Mouse (Mus musculus): ENCODE data around the gene Pcf11. TPM values are rescaled to one million over a fixed set of nuclear protein-coding genes. Genes with fewer than 3 reads are reported as not detected.

Gene Pcf11
- total RNA-seq, 1 experiment: 49.9 TPM

- no peak for DNase-seq (ENCODE audit: low read depth, low spot score)
- in situ Hi-C loops (cut with MboI; ENCODE audit: low sequenced_read_pairs in 2 of 2, unreplicated experiment in 2 of 2): no loop called here
- no peak overlapping the region for H3K4me3 ChIP-seq (ENCODE audit: insufficient read depth in 1 of 2, low read depth in 1 of 2, low read length in 2 of 2, poor library complexity in 1 of 2, severe bottlenecking in 1 of 2)
- H3K4me1 ChIP-seq (ENCODE audit: control insufficient read depth in 2 of 2, insufficient read depth in 2 of 2, low read length in 2 of 2, poor library complexity in 1 of 2): no peaks in the 10 kb centered on the region
- peaks cover 13% of the 10 kb centered on the region for H3K36me3 ChIP-seq (ENCODE audit: control insufficient read depth, insufficient read depth, low read length, poor library complexity, severe bottlenecking)
- no peak overlapping the region for H3K9ac ChIP-seq (ENCODE audit: insufficient read depth, low read depth, low read length, poor library complexity, severe bottlenecking)
- H3K9me3 ChIP-seq (ENCODE audit: control insufficient read depth, insufficient read depth, low read depth, low read length): no peaks in the 10 kb centered on the region
- no peak overlapping the region for H3K27ac ChIP-seq (ENCODE audit: insufficient read depth, low read depth, low read length, poor library complexity, severe bottlenecking)
- TF ChIP-seq HCFC1 (IDR thresholded peaks at IDR 0.05; ENCODE audit: borderline replicate concordance, insufficient read depth, low read length) (no peak), MAFK (IDR thresholded peaks at IDR 0.05; ENCODE audit: insufficient read depth, low read depth, low read length) (no peak), ZC3H11A (IDR thresholded peaks at IDR 0.05; ENCODE audit: borderline replicate concordance, low read depth, low read length) (no peak), CHD2 (IDR thresholded peaks at IDR 0.05; ENCODE audit: low read depth, low read length) (no peak), ZNF384 (IDR thresholded peaks at IDR 0.05; ENCODE audit: low read depth, low read length) (no peak)
Measured at GRCm38 (mm10) chr7:92653329-92653728, 16.4 kb downstream of the Pcf11 start.

- Histone ChIP-seq H3K36me3 (ENCODE audit: control insufficient read depth, insufficient read depth, low read length, poor library complexity, severe bottlenecking) (peaks cover 7% of the 10 kb centered on the region), H3K9me3 (ENCODE audit: control insufficient read depth, insufficient read depth, low read depth, low read length) (no peaks in the 10 kb centered on the region), H3K4me3 (ENCODE audit: insufficient read depth in 1 of 2, low read depth in 1 of 2, low read length in 2 of 2, poor library complexity in 1 of 2, severe bottlenecking in 1 of 2) (no peak overlapping the region), H3K4me1 (ENCODE audit: control insufficient read depth in 2 of 2, insufficient read depth in 2 of 2, low read length in 2 of 2, poor library complexity in 1 of 2) (no peaks in the 10 kb centered on the region), H3K27ac (ENCODE audit: insufficient read depth, low read depth, low read length, poor library complexity, severe bottlenecking) (no peak overlapping the region), H3K9ac (ENCODE audit: insufficient read depth, low read depth, low read length, poor library complexity, severe bottlenecking) (no peak overlapping the region)
- no peak for TF ChIP-seq MAFK (IDR thresholded peaks at IDR 0.05; ENCODE audit: insufficient read depth, low read depth, low read length)
- no peak for TF ChIP-seq CHD2 (IDR thresholded peaks at IDR 0.05; ENCODE audit: low read depth, low read length)
- TF ChIP-seq HCFC1 (IDR thresholded peaks at IDR 0.05; ENCODE audit: borderline replicate concordance, insufficient read depth, low read length): no peak
- TF ChIP-seq ZC3H11A (IDR thresholded peaks at IDR 0.05; ENCODE audit: borderline replicate concordance, low read depth, low read length): no peak
- TF ChIP-seq ZNF384 (IDR thresholded peaks at IDR 0.05; ENCODE audit: low read depth, low read length): no peak
- DNase-seq (ENCODE audit: low read depth, low spot score): no peak
- in situ Hi-C loops (cut with MboI; ENCODE audit: low sequenced_read_pairs in 2 of 2, unreplicated experiment in 2 of 2): loop anchor here in 1 of 2 experiments (10.0 kb wide), 1 partner anchor 217 kb away; no protein-coding TSS in a partner anchor
Measured at GRCm38 (mm10) chr7:92647790-92648189, 21.9 kb downstream of the Pcf11 start.

- in situ Hi-C loops (cut with MboI; ENCODE audit: low sequenced_read_pairs in 2 of 2, unreplicated experiment in 2 of 2): loop anchor here in 1 of 2 experiments (10.0 kb wide), 1 partner anchor 222 kb away; no protein-coding TSS in a partner anchor
- TF ChIP-seq HCFC1 (IDR thresholded peaks at IDR 0.05; ENCODE audit: borderline replicate concordance, insufficient read depth, low read length): no peak
- H3K27ac ChIP-seq (ENCODE audit: insufficient read depth, low read depth, low read length, poor library complexity, severe bottlenecking): no peak overlapping the region
- H3K9ac ChIP-seq (ENCODE audit: insufficient read depth, low read depth, low read length, poor library complexity, severe bottlenecking): no peak overlapping the region
- no peaks in the 10 kb centered on the region for H3K4me1 ChIP-seq (ENCODE audit: control insufficient read depth in 2 of 2, insufficient read depth in 2 of 2, low read length in 2 of 2, poor library complexity in 1 of 2)
- peaks cover 10% of the 10 kb centered on the region for H3K36me3 ChIP-seq (ENCODE audit: control insufficient read depth, insufficient read depth, low read length, poor library complexity, severe bottlenecking)
- H3K9me3 ChIP-seq (ENCODE audit: control insufficient read depth, insufficient read depth, low read depth, low read length): no peaks in the 10 kb centered on the region
- no peak overlapping the region for H3K4me3 ChIP-seq (ENCODE audit: insufficient read depth in 1 of 2, low read depth in 1 of 2, low read length in 2 of 2, poor library complexity in 1 of 2, severe bottlenecking in 1 of 2)
- no peak for DNase-seq (ENCODE audit: low read depth, low spot score)
Measured at GRCm38 (mm10) chr7:92642358-92642757, 27.4 kb downstream of the Pcf11 start.

GRCm38 (mm10) chr7:92638050-92638449 lies 31.7 kb downstream of the Pcf11 start:
- H3K9ac ChIP-seq (ENCODE audit: insufficient read depth, low read depth, low read length, poor library complexity, severe bottlenecking): no peak overlapping the region
- no peaks in the 10 kb centered on the region for H3K4me1 ChIP-seq (ENCODE audit: control insufficient read depth in 2 of 2, insufficient read depth in 2 of 2, low read length in 2 of 2, poor library complexity in 1 of 2)
- TF ChIP-seq ZNF384 (IDR thresholded peaks at IDR 0.05; ENCODE audit: low read depth, low read length): peak; percentile 78
- no peak for TF ChIP-seq HCFC1 (IDR thresholded peaks at IDR 0.05; ENCODE audit: borderline replicate concordance, insufficient read depth, low read length)
- no peak for DNase-seq (ENCODE audit: low read depth, low spot score)
- H3K9me3 ChIP-seq (ENCODE audit: control insufficient read depth, insufficient read depth, low read depth, low read length): no peaks in the 10 kb centered on the region
- peaks cover 4% of the 10 kb centered on the region for H3K36me3 ChIP-seq (ENCODE audit: control insufficient read depth, insufficient read depth, low read length, poor library complexity, severe bottlenecking)
- peak overlapping the region; percentile 73 to 83; a peak in 3 of 4 replicates for H3K4me3 ChIP-seq (ENCODE audit: insufficient read depth in 1 of 2, low read depth in 1 of 2, low read length in 2 of 2, poor library complexity in 1 of 2, severe bottlenecking in 1 of 2)
- in situ Hi-C loops (cut with MboI; ENCODE audit: low sequenced_read_pairs in 2 of 2, unreplicated experiment in 2 of 2): no loop called here
- no peak overlapping the region for H3K27ac ChIP-seq (ENCODE audit: insufficient read depth, low read depth, low read length, poor library complexity, severe bottlenecking)

- peak; percentile 95 for DNase-seq (ENCODE audit: low read depth, low spot score)
- Histone ChIP-seq H3K9ac (ENCODE audit: insufficient read depth, low read depth, low read length, poor library complexity, severe bottlenecking) (peak within 1 kb of the TSS; percentile 97), H3K4me3 (ENCODE audit: insufficient read depth in 1 of 2, low read depth in 1 of 2, low read length in 2 of 2, poor library complexity in 1 of 2, severe bottlenecking in 1 of 2) (peak within 1 kb of the TSS; percentile 73 to 83), H3K36me3 (ENCODE audit: control insufficient read depth, insufficient read depth, low read length, poor library complexity, severe bottlenecking) (peaks cover 4% of the 10 kb centered on the region), H3K4me1 (ENCODE audit: control insufficient read depth in 2 of 2, insufficient read depth in 2 of 2, low read length in 2 of 2, poor library complexity in 1 of 2) (no peaks in the 10 kb centered on the region), H3K27ac (ENCODE audit: insufficient read depth, low read depth, low read length, poor library complexity, severe bottlenecking) (peak within 1 kb of the TSS; percentile 78), H3K9me3 (ENCODE audit: control insufficient read depth, insufficient read depth, low read depth, low read length) (no peaks in the 10 kb centered on the region)
- in situ Hi-C loops (cut with MboI; ENCODE audit: low sequenced_read_pairs in 2 of 2, unreplicated experiment in 2 of 2): no loop called here
- TF ChIP-seq ZC3H11A (IDR thresholded peaks at IDR 0.05; ENCODE audit: borderline replicate concordance, low read depth, low read length) (no peak), CHD2 (IDR thresholded peaks at IDR 0.05; ENCODE audit: low read depth, low read length) (no peak)
Measured at GRCm38 (mm10) chr7:92637021-92637625, 32.6 kb downstream of the Pcf11 start, which contains the start of gene Ankrd42. Ankrd42 (minus strand) TSS chr7:92637142.
